Mouse (Mus musculus) erythroblast, embryonic 14.5 days (primary cell): ENCODE data around the gene Fstl1.

Experiments used
- GATA1 ChIP-seq: IDR thresholded peaks from 2 replicates; pipeline ENCODE4 v1.6.1; 2012; ENCODE audit warnings: low read length, inconsistent platforms, mixed read lengths
- TAL1 ChIP-seq: IDR thresholded peaks from 3 replicates; pipeline ENCODE4 v1.6.1; 2012; ENCODE audit warnings: low read length, inconsistent platforms, mixed read lengths

- TF ChIP-seq TAL1 (no peak), GATA1 (no peak)
Measured at GRCm38 (mm10) chr16:37809623-37809992, 32.9 kb downstream of the Fstl1 start.
